Mouse (Mus musculus) thymus, adult 2 months (tissue): ENCODE data around the gene Fgfr2. TPM values are rescaled to one million over a fixed set of nuclear protein-coding genes. Genes with fewer than 3 reads are reported as not detected.

Experiments used
- DNase-seq: peaks from one replicate; pipeline ENCODE4 v3.0.0; 2021
- H3K27ac ChIP-seq: fragments of 200-500 bp; 2 replicates; pipeline ENCODE4 v1.5.1; 2012; ENCODE audit warnings: low read length, control low read depth; ENCODE audit not compliant: control insufficient read depth, insufficient read depth
- H3K27me3 ChIP-seq: fragments of 200-500 bp; 2 replicates; pipeline ENCODE4 v1.6.1; 2012; ENCODE audit warnings: mild to moderate bottlenecking, low read length, moderate library complexity, mixed read lengths; ENCODE audit not compliant: control insufficient read depth, insufficient read depth
- H3K36me3 ChIP-seq: fragments of 200-500 bp; 2 replicates; pipeline ENCODE4 v1.6.1; 2012; ENCODE audit warnings: mild to moderate bottlenecking, low read length, moderate library complexity; ENCODE audit not compliant: control insufficient read depth, insufficient read depth
- H3K4me1 ChIP-seq: fragments of 200-500 bp; replicated peaks from 2 replicates; pipeline ENCODE4 v1.6.1; 2012; ENCODE audit warnings: low read length; ENCODE audit not compliant: control insufficient read depth, insufficient read depth
- H3K4me3 ChIP-seq: fragments of 200-500 bp; 2 replicates; pipeline ENCODE4 v1.5.1; 2012; ENCODE audit warnings: mild to moderate bottlenecking, low read length, control low read depth, moderate library complexity; ENCODE audit not compliant: control insufficient read depth, insufficient read depth
- CTCF ChIP-seq: fragments of 200-500 bp; IDR thresholded peaks from 2 replicates; pipeline ENCODE4 v1.5.1; 2012; ENCODE audit warnings: mild to moderate bottlenecking, control low read depth, low read length, moderate library complexity, borderline replicate concordance; ENCODE audit not compliant: control insufficient read depth, poor library complexity, insufficient read depth; ENCODE audit errors: extremely low read depth
- POLR2A ChIP-seq: fragments of 200-500 bp; IDR thresholded peaks from 2 replicates; pipeline ENCODE4 v1.6.1; 2012; ENCODE audit warnings: mild to moderate bottlenecking, low read length, control low read depth, moderate library complexity; ENCODE audit not compliant: control insufficient read depth, poor library complexity, insufficient read depth; ENCODE audit errors: extremely low read depth
- WGBS: fragments of 180-500 bp; shearing (Covaris S2); methylation state at CpG from one replicate; pipeline ENCODE4 v1.1.7; 2018; 5-methylcytosine and 5-hydroxymethylcytosine counted together
- polyA plus RNA-seq: library from polyadenylated mRNA; depleted of rRNA; stranded (reverse); fragments of >200 nt; gene quantifications from 2 replicates; pipeline ENCODE4 v1.2.3, GENCODE M21; 2012

The Fgfr2 gene
- polyA plus RNA-seq, 1 experiment, result 12.1 TPM

GRCm38 (mm10) chr7:132174787-132175186, 948.4 kb downstream of the Fgfr2 start:
- DNase-seq, result no peak
- Histone ChIP-seq H3K4me1 (no peaks in the 10 kb centered on the region), H3K4me3 (no peak overlapping the region), H3K27me3 (no peaks in the 10 kb centered on the region), H3K36me3 (no peaks in the 10 kb centered on the region), H3K27ac (no peak overlapping the region)
- TF ChIP-seq POLR2A (no peak), CTCF (no peak)
- WGBS, result 92% methylated on average over 5 of the region's 5 CpGs

DNA sequence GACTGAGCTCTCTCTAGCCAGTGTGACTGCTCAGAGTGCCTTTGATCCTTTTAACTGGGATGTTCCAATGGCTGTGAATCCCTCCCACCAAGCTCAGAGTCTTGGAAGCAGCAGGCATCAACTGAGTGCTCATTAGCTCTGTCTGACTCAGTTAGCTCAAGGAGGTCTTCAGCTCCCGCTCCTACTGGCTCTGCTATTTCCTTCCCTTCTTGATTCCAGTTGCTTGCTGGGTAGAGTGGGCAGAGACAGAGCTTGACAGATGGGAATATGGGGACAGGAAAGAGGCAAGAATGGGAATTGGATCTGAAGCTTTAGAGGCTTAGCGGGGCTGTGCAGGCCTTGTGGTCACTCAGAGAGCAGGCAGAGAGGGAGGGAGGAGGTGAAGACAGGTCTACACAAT, 948.9 kb downstream of the Fgfr2 start:
- WGBS, result 72% methylated on average over 2 of the region's 2 CpGs
- H3K36me3 ChIP-seq, result no peaks in the 10 kb centered on the region
- H3K4me3 ChIP-seq, result no peak overlapping the region
- no peaks in the 10 kb centered on the region for H3K27me3 ChIP-seq
- no peaks in the 10 kb centered on the region for H3K4me1 ChIP-seq
- H3K27ac ChIP-seq, result no peak overlapping the region
- DNase-seq, result no peak
- TF ChIP-seq CTCF, result no peak
- no peak for TF ChIP-seq POLR2A

- 79% methylated on average over 5 of the region's 5 CpGs for WGBS
- no peaks in the 10 kb centered on the region for H3K27me3 ChIP-seq
Measured at GRCm38 (mm10) chr7:132172220-132172619, 950.9 kb downstream of the Fgfr2 start.

GRCm38 (mm10) chr7:132171716-132172115, 951.4 kb downstream of the Fgfr2 start:
- Histone ChIP-seq H3K4me3 (no peak overlapping the region), H3K36me3 (no peaks in the 10 kb centered on the region), H3K27ac (no peak overlapping the region), H3K27me3 (no peaks in the 10 kb centered on the region), H3K4me1 (no peaks in the 10 kb centered on the region)
- TF ChIP-seq POLR2A, result no peak
- TF ChIP-seq CTCF, result no peak
- 82% methylated on average over 5 of the region's 5 CpGs for WGBS
- no peak for DNase-seq

More at GRCm38 (mm10) chr7:132172220-132172619, 950.9 kb downstream of the Fgfr2 start:
- H3K4me1 ChIP-seq, result no peaks in the 10 kb centered on the region
- TF ChIP-seq POLR2A (no peak), CTCF (no peak)
- H3K4me3 ChIP-seq, result no peak overlapping the region
- no peak for DNase-seq
- no peak overlapping the region for H3K27ac ChIP-seq
- H3K36me3 ChIP-seq, result no peaks in the 10 kb centered on the region

DNA sequence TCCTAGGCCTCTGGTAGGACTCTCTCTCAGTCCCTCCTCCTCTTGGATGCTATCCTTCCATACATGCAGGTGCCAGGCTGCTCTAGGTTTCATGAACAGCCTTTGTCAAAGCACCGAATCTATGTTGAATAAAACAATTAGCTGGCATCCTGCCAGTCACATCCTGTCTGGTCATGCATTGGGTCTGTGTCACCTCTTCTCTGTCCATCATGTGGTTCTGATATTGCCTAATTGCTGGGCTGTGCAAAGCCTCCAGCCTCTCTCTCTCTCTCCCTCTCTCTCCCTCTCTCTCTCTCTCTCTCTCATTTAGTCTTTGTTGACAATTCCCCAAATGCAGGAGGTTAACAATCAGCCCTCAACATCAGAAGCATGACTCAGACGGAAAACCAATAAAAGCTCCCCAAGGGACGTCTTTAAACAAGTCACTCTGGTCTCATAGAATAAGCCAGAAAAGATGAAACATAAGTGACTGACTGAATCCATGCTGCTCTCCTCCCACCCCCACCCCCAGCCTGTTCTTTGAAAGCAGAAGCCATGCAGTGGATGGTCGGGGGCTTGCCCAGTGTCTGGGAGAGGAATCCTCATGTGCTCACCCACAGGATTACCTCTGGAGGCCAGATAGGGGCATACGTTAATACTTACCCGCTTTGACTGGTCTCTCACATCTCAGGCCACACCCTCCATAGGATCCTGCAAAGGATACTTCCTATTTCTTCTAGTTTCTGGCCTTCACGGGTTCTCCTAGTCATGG, 953.6 kb downstream of the Fgfr2 start:
- DNase-seq, result no peak
- H3K4me3 ChIP-seq, result no peak overlapping the region
- no peaks in the 10 kb centered on the region for H3K27me3 ChIP-seq
- H3K36me3 ChIP-seq, result no peaks in the 10 kb centered on the region
- no peaks in the 10 kb centered on the region for H3K4me1 ChIP-seq
- TF ChIP-seq CTCF (no peak), POLR2A (no peak)
- 68% methylated on average over 7 of the region's 7 CpGs for WGBS
- H3K27ac ChIP-seq, result no peak overlapping the region

DNA sequence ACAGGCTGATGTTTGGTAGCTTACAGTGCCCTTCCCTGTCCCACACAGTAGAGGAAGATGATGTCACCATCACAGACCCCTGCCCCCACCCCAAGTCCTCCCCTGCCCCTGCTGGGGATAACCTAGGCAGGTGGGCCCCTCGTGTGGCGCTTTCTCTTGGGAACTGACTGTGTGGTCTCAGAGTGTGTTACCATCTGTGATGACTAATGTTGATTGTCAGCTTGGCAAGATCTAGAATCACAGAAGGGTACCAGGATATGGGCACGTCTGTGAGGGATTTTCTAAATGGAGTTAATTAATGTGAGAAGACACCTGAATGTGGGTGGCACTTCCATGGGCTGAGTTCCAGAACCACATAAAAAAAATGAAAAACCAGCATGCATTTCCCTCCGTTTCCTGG, 955.9 kb downstream of the Fgfr2 start:
- Histone ChIP-seq H3K27me3 (no peaks in the 10 kb centered on the region), H3K4me1 (no peaks in the 10 kb centered on the region), H3K4me3 (no peak overlapping the region), H3K27ac (no peak overlapping the region), H3K36me3 (no peaks in the 10 kb centered on the region)
- TF ChIP-seq POLR2A, result no peak
- TF ChIP-seq CTCF, result no peak
- no peak for DNase-seq
- 77% methylated on average over 4 of the region's 4 CpGs for WGBS
